Mouse (Mus musculus): ENCODE measurements around the gene Adsl.

Adsl gene

GRCm38 (mm10) chr15:81007905-81008304, 59.6 kb downstream of the Adsl start:
- no peak for DNase-seq (ENCODE audit: low spot score)

- no peak for DNase-seq (ENCODE audit: low spot score)
Observed at GRCm38 (mm10) chr15:81008689-81009123, 60.4 kb downstream of the Adsl start.

GRCm38 (mm10) chr15:81010114-81010513, 61.8 kb downstream of the Adsl start:
- no peak for DNase-seq (ENCODE audit: low spot score)

GRCm38 (mm10) chr15:81011523-81011922, 63.2 kb downstream of the Adsl start:
- no peak for DNase-seq (ENCODE audit: low spot score)

GRCm38 (mm10) chr15:81012359-81012758, 64.1 kb downstream of the Adsl start:
- no peak for DNase-seq (ENCODE audit: low spot score)

- no peak for DNase-seq (ENCODE audit: low spot score)
Observed at GRCm38 (mm10) chr15:81013186-81013585, 64.9 kb downstream of the Adsl start.

GRCm38 (mm10) chr15:81015068-81015744, 66.9 kb downstream of the Adsl start:
- DNase-seq (ENCODE audit: low spot score): no peak

- no peak for DNase-seq (ENCODE audit: low spot score)
Observed at GRCm38 (mm10) chr15:81016488-81016887, 68.2 kb downstream of the Adsl start.

- no peak for DNase-seq (ENCODE audit: low spot score)
Observed at GRCm38 (mm10) chr15:81017308-81017707, 69.0 kb downstream of the Adsl start.
